Mouse (Mus musculus): Measurements from ENCODE around the gene Il1rapl2. TPM values are rescaled to one million over a fixed set of nuclear protein-coding genes. Genes with fewer than 3 reads are reported as not detected.

The Il1rapl2 gene
- polyA plus RNA-seq, 1 experiment from 2014 or later = 0.08 TPM

DNA sequence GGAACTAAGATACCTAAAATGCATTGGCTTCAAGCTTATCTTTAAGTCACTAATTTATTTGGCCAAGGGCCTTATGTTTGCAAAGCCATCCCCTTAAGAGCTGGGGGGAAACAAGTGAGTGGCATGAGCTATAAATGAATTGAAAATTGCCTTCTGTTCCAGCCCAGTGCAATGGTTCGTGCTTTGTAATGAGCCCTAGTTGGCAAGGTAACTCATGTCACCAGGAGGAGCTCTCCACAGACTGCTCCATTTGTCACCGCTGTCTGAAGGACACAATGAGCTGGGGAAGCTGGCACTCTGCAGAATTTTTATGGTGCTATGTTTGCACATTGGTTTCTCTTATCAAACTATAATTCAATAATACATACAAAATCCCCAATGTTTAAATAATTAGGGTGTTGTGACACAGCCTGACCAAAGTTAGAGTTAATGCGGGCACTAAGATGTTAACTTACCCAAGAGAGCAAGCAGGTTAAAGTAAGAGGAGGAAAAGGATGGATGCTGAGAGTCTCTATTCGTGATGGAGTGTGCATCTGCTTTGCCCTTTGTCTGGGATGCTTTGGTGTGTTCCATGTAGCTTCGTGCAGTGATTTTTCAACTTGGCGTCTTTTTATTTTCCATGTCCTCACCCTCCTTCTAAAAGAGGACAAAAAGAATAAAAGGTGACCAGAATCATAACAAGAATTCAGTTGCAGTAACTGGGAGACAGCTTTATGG, 235.2 kb downstream of the Il1rapl2 start:
- no peak overlapping the region for H3K27ac ChIP-seq (ENCODE audit: low read depth, low read length)
- H3K9ac ChIP-seq (ENCODE audit: low read length) = no peak overlapping the region
- H3K4me3 ChIP-seq (ENCODE audit: low read depth, low read length) = no peak overlapping the region
- WGBS = 75% methylated on average over 6 of the region's 6 CpGs
- ATAC-seq (ENCODE audit: low FRiP score) (0 out of 2 replicates have a peak, but pooled peaks have one; percentile 61), DNase-seq (ENCODE audit: low spot score, missing footprints) (no peak)
- no peaks in the 10 kb centered on the region for H3K36me3 ChIP-seq (ENCODE audit: control insufficient read depth, insufficient read depth, low read length)
- H3K4me2 ChIP-seq = no peak overlapping the region
- no peaks in the 10 kb centered on the region for H3K4me1 ChIP-seq (ENCODE audit: control insufficient read depth, insufficient read depth, low read length)
- no peaks in the 10 kb centered on the region for H3K27me3 ChIP-seq (ENCODE audit: control insufficient read depth, insufficient read depth, low read length)
- H3K9me3 ChIP-seq (ENCODE audit: control insufficient read depth, low read length) = no peaks in the 10 kb centered on the region

DNA sequence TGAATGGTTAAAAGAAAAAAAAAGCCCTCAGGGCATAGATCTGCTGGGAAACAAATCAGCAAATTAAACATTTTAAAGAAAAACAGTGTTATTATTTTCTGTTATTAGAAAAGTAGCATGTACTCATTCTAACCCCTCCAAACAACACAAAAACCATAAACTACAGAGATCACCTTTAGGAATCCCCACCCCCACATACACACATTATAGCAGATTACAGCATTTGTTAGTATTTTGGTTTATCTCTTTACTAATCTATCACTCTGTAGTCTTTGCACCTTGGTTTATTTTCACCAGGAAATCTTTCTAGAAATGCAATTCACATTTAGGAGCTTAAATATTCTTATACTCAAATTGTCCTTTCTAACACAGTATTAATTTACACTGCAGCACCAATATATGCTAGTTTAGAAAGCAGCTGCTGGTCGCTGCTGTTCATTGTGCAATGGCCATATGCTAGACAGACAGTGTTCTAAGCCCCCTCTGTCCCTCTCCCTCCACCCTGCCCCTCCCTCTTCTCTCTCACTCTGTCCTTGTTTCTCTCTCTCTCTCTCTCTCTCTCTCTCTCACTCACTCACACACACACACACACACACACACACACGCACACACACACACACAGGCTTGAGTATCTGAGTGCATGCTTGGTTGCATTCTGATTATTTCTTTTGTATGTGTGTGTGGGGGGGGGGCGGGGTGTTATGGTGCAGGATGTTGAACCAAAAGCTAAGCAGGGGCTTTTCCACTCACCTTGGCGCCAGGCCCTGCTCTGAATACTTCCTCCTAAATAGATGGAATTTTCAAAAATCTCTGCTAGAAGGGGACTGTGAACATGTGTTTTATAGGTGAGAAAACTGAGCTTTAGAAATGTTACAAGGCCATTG, 236.1 kb downstream of the Il1rapl2 start:
- H3K4me3 ChIP-seq (ENCODE audit: low read depth, low read length) = no peak overlapping the region
- WGBS = 62% methylated on average over 4 of the region's 4 CpGs
- no peak overlapping the region for H3K9ac ChIP-seq (ENCODE audit: low read length)
- DNase-seq (ENCODE audit: low spot score, missing footprints) (no peak), ATAC-seq (ENCODE audit: low FRiP score) (peak; percentile 86)
- H3K4me2 ChIP-seq = no peak overlapping the region
- no peak overlapping the region for H3K27ac ChIP-seq (ENCODE audit: low read depth, low read length)
- no peaks in the 10 kb centered on the region for H3K9me3 ChIP-seq (ENCODE audit: control insufficient read depth, low read length)
- no peaks in the 10 kb centered on the region for H3K4me1 ChIP-seq (ENCODE audit: control insufficient read depth, insufficient read depth, low read length)
- no peaks in the 10 kb centered on the region for H3K27me3 ChIP-seq (ENCODE audit: control insufficient read depth, insufficient read depth, low read length)
- H3K36me3 ChIP-seq (ENCODE audit: control insufficient read depth, insufficient read depth, low read length) = no peaks in the 10 kb centered on the region

DNA sequence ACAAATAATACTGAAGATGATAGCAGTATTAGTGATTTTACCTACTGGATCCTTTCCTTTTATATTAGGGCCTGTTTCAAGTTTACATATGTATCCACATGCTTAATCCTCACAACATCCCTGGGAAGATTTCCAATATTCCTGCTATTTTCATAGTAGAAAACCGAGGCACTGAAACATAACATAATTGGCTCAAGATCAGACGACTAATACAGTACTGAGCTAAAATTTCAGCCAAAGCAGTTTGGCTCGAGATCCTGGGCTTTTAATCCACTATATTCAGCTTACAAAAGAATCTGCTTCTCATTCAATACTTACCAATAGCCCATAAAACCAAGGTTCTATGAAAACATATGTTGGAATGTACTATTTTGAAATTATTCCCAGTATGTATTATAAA, 239.1 kb downstream of the Il1rapl2 start:
- Histone ChIP-seq H3K4me3 (ENCODE audit: low read depth, low read length) (no peak overlapping the region), H3K4me2 (no peak overlapping the region), H3K36me3 (ENCODE audit: control insufficient read depth, insufficient read depth, low read length) (no peaks in the 10 kb centered on the region), H3K27ac (ENCODE audit: low read depth, low read length) (no peak overlapping the region), H3K4me1 (ENCODE audit: control insufficient read depth, insufficient read depth, low read length) (no peaks in the 10 kb centered on the region), H3K9ac (ENCODE audit: low read length) (no peak overlapping the region), H3K27me3 (ENCODE audit: control insufficient read depth, insufficient read depth, low read length) (no peaks in the 10 kb centered on the region), H3K9me3 (ENCODE audit: control insufficient read depth, low read length) (no peaks in the 10 kb centered on the region)
- WGBS = 75% methylated on average over 3 of the region's 3 CpGs
- no peak for ATAC-seq (ENCODE audit: low FRiP score)
- no peak for DNase-seq (ENCODE audit: low spot score, missing footprints)

DNA sequence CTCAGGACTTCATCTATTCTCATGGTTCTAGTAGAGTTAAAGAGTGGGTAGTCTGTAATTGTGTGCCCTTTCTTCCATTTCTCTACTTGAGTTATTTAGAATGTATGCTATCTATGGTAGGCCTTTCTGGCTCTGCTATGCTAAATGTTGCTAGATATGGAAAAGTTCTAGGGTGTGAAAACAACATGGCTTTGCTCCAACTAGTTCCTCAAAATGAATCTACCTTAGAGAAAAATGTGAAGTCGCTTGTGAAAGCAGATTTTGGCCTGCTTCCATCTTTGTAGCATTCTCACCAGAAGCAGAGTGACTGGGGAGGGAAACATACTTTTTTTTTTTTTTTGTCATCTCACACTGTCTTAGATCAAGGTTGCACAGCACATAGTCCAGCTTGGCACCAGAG, 241.7 kb downstream of the Il1rapl2 start:
- DNase-seq (ENCODE audit: low spot score, missing footprints) = no peak

DNA sequence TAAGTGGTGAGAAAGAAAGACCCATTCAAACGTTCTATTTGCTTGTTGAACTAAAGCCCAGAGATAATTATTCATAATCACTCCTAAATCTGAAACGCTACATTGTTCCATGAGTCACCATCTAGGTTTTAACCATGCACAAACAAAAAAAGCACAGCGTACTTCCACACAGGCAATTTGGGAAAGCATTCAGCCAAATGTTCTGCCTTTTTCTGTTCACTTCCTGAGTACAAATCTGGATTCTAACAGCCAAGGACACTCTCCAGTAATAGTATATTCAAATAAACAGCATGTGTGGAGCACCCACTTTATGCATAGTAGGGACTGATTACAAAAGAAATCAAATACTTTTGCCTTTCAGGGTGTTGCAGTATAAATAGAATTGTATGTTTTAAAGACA, 278.5 kb downstream of the Il1rapl2 start:
- Histone ChIP-seq H3K4me3 (ENCODE audit: low read depth, low read length) (no peak overlapping the region), H3K36me3 (ENCODE audit: control insufficient read depth, insufficient read depth, low read length) (no peaks in the 10 kb centered on the region), H3K4me2 (no peak overlapping the region), H3K27me3 (ENCODE audit: control insufficient read depth, insufficient read depth, low read length) (no peaks in the 10 kb centered on the region), H3K9ac (ENCODE audit: low read length) (no peak overlapping the region), H3K27ac (ENCODE audit: low read depth, low read length) (no peak overlapping the region), H3K9me3 (ENCODE audit: control insufficient read depth, low read length) (no peaks in the 10 kb centered on the region), H3K4me1 (ENCODE audit: control insufficient read depth, insufficient read depth, low read length) (no peaks in the 10 kb centered on the region)
- WGBS = 73% methylated on average over 3 of the region's 3 CpGs
- ATAC-seq (ENCODE audit: low FRiP score) (no peak), DNase-seq (ENCODE audit: low spot score, missing footprints) (no peak)

More for the DNA sequence above, 241.7 kb downstream of the Il1rapl2 start:
- Histone ChIP-seq H3K27ac (ENCODE audit: low read depth, low read length) (no peak overlapping the region), H3K4me1 (ENCODE audit: control insufficient read depth, insufficient read depth, low read length) (no peaks in the 10 kb centered on the region), H3K4me3 (ENCODE audit: low read depth, low read length) (no peak overlapping the region), H3K27me3 (ENCODE audit: control insufficient read depth, insufficient read depth, low read length) (no peaks in the 10 kb centered on the region), H3K9ac (ENCODE audit: low read length) (no peak overlapping the region), H3K9me3 (ENCODE audit: control insufficient read depth, low read length) (no peaks in the 10 kb centered on the region), H3K36me3 (ENCODE audit: control insufficient read depth, insufficient read depth, low read length) (no peaks in the 10 kb centered on the region), H3K4me2 (no peak overlapping the region)
- 86% methylated on average over 1 of the region's 1 CpGs for WGBS
- ATAC-seq (ENCODE audit: low FRiP score) = no peak

DNA sequence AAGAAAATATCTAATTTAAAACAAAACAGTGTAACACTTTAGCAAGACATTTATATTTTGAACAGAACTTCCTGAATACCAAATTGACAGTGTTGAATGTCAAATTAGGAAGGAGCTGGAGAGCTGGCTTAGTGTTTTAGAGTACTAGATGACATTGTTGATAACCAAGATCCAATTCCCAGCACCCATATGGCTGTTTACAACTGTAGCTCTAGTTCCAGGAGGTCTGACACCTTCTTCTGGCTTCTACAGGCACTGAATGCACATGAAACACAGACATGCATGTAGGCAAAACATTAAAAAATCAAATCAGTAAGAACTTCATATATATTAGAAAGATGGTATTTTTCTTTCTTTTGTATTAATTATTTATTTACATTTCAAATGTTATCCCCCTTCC, 353.1 kb downstream of the Il1rapl2 start:
- no peaks in the 10 kb centered on the region for H3K27me3 ChIP-seq (ENCODE audit: control insufficient read depth, insufficient read depth, low read length)
- H3K9me3 ChIP-seq (ENCODE audit: control insufficient read depth, low read length) = no peaks in the 10 kb centered on the region
- DNase-seq (ENCODE audit: low spot score, missing footprints) = no peak
- no peaks in the 10 kb centered on the region for H3K36me3 ChIP-seq (ENCODE audit: control insufficient read depth, insufficient read depth, low read length)
- no peak overlapping the region for H3K27ac ChIP-seq (ENCODE audit: low read depth, low read length)
- H3K9ac ChIP-seq (ENCODE audit: low read length) = no peak overlapping the region
- no peak overlapping the region for H3K4me3 ChIP-seq (ENCODE audit: low read depth, low read length)
- no peak overlapping the region for H3K4me2 ChIP-seq
- H3K4me1 ChIP-seq (ENCODE audit: control insufficient read depth, insufficient read depth, low read length) = no peaks in the 10 kb centered on the region
- ATAC-seq (ENCODE audit: low FRiP score) = no peak

DNA sequence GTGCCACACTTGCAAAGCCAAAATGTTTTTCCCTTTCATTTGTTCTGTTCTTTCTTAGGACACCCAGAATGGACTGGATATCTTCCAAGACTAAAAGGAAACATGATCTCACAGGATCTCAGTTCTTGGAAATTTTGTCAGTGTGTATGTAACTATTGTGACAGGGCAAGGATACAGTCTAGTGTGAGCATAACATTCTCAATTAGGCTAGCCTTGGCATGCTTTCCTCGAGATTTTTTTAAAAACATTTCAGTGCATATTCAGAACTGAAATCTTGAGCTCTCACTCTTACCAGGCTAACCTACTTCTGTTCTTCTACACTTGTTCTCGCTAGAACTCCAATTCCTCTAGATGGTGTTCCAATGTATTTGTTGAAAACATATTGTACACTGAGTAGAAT, 356.4 kb downstream of the Il1rapl2 start:
- Histone ChIP-seq H3K27me3 (ENCODE audit: control insufficient read depth, insufficient read depth, low read length) (no peaks in the 10 kb centered on the region), H3K4me1 (ENCODE audit: control insufficient read depth, insufficient read depth, low read length) (no peaks in the 10 kb centered on the region), H3K27ac (ENCODE audit: low read depth, low read length) (no peak overlapping the region), H3K4me3 (ENCODE audit: low read depth, low read length) (no peak overlapping the region), H3K36me3 (ENCODE audit: control insufficient read depth, insufficient read depth, low read length) (no peaks in the 10 kb centered on the region), H3K4me2 (no peak overlapping the region), H3K9me3 (ENCODE audit: control insufficient read depth, low read length) (no peaks in the 10 kb centered on the region), H3K9ac (ENCODE audit: low read length) (no peak overlapping the region)
- ATAC-seq (ENCODE audit: low FRiP score) (no peak), DNase-seq (ENCODE audit: low spot score, missing footprints) (no peak)
- 59% methylated on average over 2 of the region's 2 CpGs for WGBS

DNA sequence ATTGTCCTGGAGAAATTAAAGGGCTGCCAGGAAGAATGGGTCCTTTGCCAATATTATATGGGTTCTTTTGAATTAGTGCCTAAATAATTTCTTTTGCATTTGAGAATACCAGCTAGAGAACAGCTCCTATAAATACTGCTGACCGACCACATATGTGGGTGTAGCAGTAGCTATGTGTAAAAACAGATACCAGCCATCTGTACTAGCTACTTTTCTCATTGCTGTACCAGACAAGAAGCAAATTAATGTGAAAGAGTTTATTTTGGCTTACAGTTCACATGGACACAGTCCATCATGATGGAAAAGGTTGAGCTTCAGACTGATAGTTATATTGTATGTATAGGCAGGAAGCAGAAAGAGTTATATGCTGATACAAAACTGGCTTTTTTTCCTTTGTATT, 377.3 kb downstream of the Il1rapl2 start:
- H3K9me3 ChIP-seq (ENCODE audit: control insufficient read depth, low read length) = no peaks in the 10 kb centered on the region
- H3K4me2 ChIP-seq = no peak overlapping the region
- no peak overlapping the region for H3K4me3 ChIP-seq (ENCODE audit: low read depth, low read length)
- WGBS = 86% methylated on average over 1 of the region's 1 CpGs
- no peak overlapping the region for H3K27ac ChIP-seq (ENCODE audit: low read depth, low read length)
- H3K36me3 ChIP-seq (ENCODE audit: control insufficient read depth, insufficient read depth, low read length) = no peaks in the 10 kb centered on the region
- no peaks in the 10 kb centered on the region for H3K4me1 ChIP-seq (ENCODE audit: control insufficient read depth, insufficient read depth, low read length)
- H3K27me3 ChIP-seq (ENCODE audit: control insufficient read depth, insufficient read depth, low read length) = no peaks in the 10 kb centered on the region
- DNase-seq (ENCODE audit: low spot score, missing footprints) = no peak
- no peak overlapping the region for H3K9ac ChIP-seq (ENCODE audit: low read length)
- ATAC-seq (ENCODE audit: low FRiP score) = no peak

DNA sequence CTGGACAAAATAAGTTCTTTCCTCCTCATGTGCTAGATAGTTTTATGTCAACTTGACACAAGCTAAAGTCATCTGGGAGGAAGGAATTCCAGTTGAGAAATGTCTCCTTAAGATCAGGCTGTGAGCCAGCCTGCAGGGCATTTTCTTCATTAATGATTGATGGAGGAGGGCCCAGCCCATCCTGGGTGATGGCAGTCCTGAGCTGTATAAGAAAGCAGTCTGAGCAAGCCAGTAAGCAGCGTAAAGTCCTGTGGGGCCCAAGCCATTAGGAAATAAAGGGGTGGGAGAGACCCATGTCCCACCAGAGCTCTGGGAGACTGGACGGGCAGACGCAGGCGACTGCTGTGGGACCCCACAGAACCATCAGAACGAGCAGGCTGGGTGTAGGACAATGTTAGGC, 400.9 kb downstream of the Il1rapl2 start:
- 86% methylated on average over 5 of the region's 5 CpGs for WGBS
- no peak overlapping the region for H3K4me3 ChIP-seq (ENCODE audit: low read depth, low read length)
- no peak for ATAC-seq (ENCODE audit: low FRiP score)
- no peaks in the 10 kb centered on the region for H3K4me1 ChIP-seq (ENCODE audit: control insufficient read depth, insufficient read depth, low read length)
- no peak for DNase-seq (ENCODE audit: low spot score, missing footprints)
- no peak overlapping the region for H3K27ac ChIP-seq (ENCODE audit: low read depth, low read length)
- H3K4me2 ChIP-seq = no peak overlapping the region
- no peak overlapping the region for H3K9ac ChIP-seq (ENCODE audit: low read length)
- H3K9me3 ChIP-seq (ENCODE audit: control insufficient read depth, low read length) = no peaks in the 10 kb centered on the region
- no peaks in the 10 kb centered on the region for H3K27me3 ChIP-seq (ENCODE audit: control insufficient read depth, insufficient read depth, low read length)
- no peaks in the 10 kb centered on the region for H3K36me3 ChIP-seq (ENCODE audit: control insufficient read depth, insufficient read depth, low read length)

All from midbrain, embryonic 11.5 days (tissue).